Mouse (Mus musculus) left cerebral cortex, adult 8-10 months (tissue): ENCODE measurements around the gene Atxn2l. TPM values are rescaled to one million over a fixed set of nuclear protein-coding genes. Genes with fewer than 3 reads are reported as not detected.

Experiments used
- total RNA-seq, 4 experiments: library from RNA; stranded (reverse); gene quantifications; 2 replicates each; pipeline ENCODE4 v1.2.4; 2022

Atxn2l gene
- total RNA-seq, 4 experiments from 2014 or later, result 98.1 to 122 (median 112) TPM

Other genes with a start within 250 kb of the Atxn2l start
- gene Sbk1, start 230.8 kb downstream of the Atxn2l start, total RNA-seq, result 10 to 100 TPM; 50.0 to 62.1 (median 56.5) TPM
- 1 to 10 TPM in 1 of 4 experiments, under 1 TPM in 3; 0.30 to 1.1 (median 0.84) TPM for gene Lat, start 133.9 kb downstream of the Atxn2l start, total RNA-seq
- gene Spns1, start 126.0 kb downstream of the Atxn2l start, total RNA-seq, result 10 to 100 TPM; 69.2 to 85.9 (median 79.1) TPM
- 1 to 10 TPM; 4.4 to 6.4 (median 5.3) TPM for gene Nfatc2ip, start 106.7 kb downstream of the Atxn2l start, total RNA-seq
- not detected for gene Cd19, start 88.5 kb downstream of the Atxn2l start, total RNA-seq
- gene Rabep2, start 74.7 kb downstream of the Atxn2l start, total RNA-seq, result 10 to 100 TPM; 12.0 to 16.0 (median 13.7) TPM
- gene Atp2a1, start 40.3 kb downstream of the Atxn2l start, total RNA-seq, result 1 to 10 TPM in 3 of 4 experiments, under 1 TPM in 1; 0.95 to 9.4 (median 5.3) TPM
- 10 to 100 TPM; 64.2 to 70.0 (median 67.1) TPM for gene Sh2b1, start 28.0 kb downstream of the Atxn2l start, total RNA-seq
- gene Tufm, start 16.1 kb downstream of the Atxn2l start, total RNA-seq, result 10 to 100 TPM; 77.6 to 99.8 (median 84.1) TPM
- gene Eif3c, start 63.0 kb upstream of the Atxn2l start, total RNA-seq, result 100 to 1,000 TPM; 173 to 189 (median 180) TPM
- 1 to 10 TPM in 2 of 4 experiments, under 1 TPM in 2; 0.63 to 1.4 (median 1.0) TPM for gene Apobr, start 81.5 kb upstream of the Atxn2l start, total RNA-seq
- gene Cln3, start 82.4 kb upstream of the Atxn2l start, total RNA-seq, result 10 to 100 TPM; 28.5 to 49.0 (median 38.7) TPM
- gene Il27, start 91.5 kb upstream of the Atxn2l start, total RNA-seq, result not detected
- 10 to 100 TPM; 15.3 to 22.6 (median 17.7) TPM for gene Nupr1, start 127.4 kb upstream of the Atxn2l start, total RNA-seq
- 10 to 100 TPM; 28.4 to 39.0 (median 33.6) TPM for gene Sgf29, start 145.9 kb upstream of the Atxn2l start, total RNA-seq
- 1 to 10 TPM; 6.3 to 9.0 (median 7.9) TPM for gene Sult1a1, start 173.0 kb upstream of the Atxn2l start, total RNA-seq
- 10 to 100 TPM; 82.1 to 97.0 (median 90.2) TPM for gene Bola2, start 192.0 kb upstream of the Atxn2l start, total RNA-seq
- 10 to 100 TPM; 17.1 to 23.0 (median 19.6) TPM for gene Slx1b, start 192.3 kb upstream of the Atxn2l start, total RNA-seq
- gene Coro1a, start 204.3 kb upstream of the Atxn2l start, total RNA-seq, result 100 to 1,000 TPM; 132 to 162 (median 149) TPM